Mouse (Mus musculus): Measurements from ENCODE around the gene Cyb561d1. TPM values are rescaled to one million over a fixed set of nuclear protein-coding genes. Genes with fewer than 3 reads are reported as not detected.
A peak's percentile ranks its signal among the peaks of the same experiment; 100 is the strongest.

Cyb561d1 gene
- total and polyA plus RNA-seq, 3 experiments: 4.9 to 5.7 (median 5.4) TPM

GRCm38 (mm10) chr3:108227521-108227920 is 26.5 kb upstream of the Cyb561d1 start:
- no peaks in the 10 kb centered on the region for H3K36me3 ChIP-seq (ENCODE audit: control insufficient read depth, insufficient read depth, low read length)
- no peak overlapping the region for H3K9ac ChIP-seq (ENCODE audit: low read depth, low read length)
- peaks cover 10% of the 10 kb centered on the region for H3K27me3 ChIP-seq (ENCODE audit: control insufficient read depth, insufficient read depth, low read length)
- no peak overlapping the region for H3K27ac ChIP-seq
- H3K79me2 ChIP-seq (replicated peaks; ENCODE audit: control insufficient read depth, insufficient read depth, low read length): no peaks in the 10 kb centered on the region
- no peak overlapping the region for H3K4me3 ChIP-seq
- 92% methylated on average over 2 of the region's 2 CpGs for WGBS
- H3K4me1 ChIP-seq (ENCODE audit: control insufficient read depth, insufficient read depth, low read length): no peaks in the 10 kb centered on the region; the same call in 1 of the 2 replicates
- no peak for DNase-seq
- intact Hi-C loops (cut with DNase I): no loop called here
- TF ChIP-seq EP300 (IDR thresholded peaks at IDR 0.05; ENCODE audit: insufficient read depth, low read depth, low read length) (no peak), CTCF (IDR thresholded peaks at IDR 0.05) (no peak), POLR2A (IDR thresholded peaks at IDR 0.05; ENCODE audit: insufficient read depth, low read depth, low read length) (no peak)

GRCm38 (mm10) chr3:108226558-108227350 is 25.7 kb upstream of the Cyb561d1 start, which contains the start of gene Sypl2:
TSS of gene Sypl2 (minus strand) at chr3:108226648.
- intact Hi-C loops (cut with DNase I): no loop called here
- DNase-seq: peak; percentile 54 to 63
- Histone ChIP-seq H3K4me1 (ENCODE audit: control insufficient read depth, insufficient read depth, low read length) (no peaks in the 10 kb centered on the region), H3K4me3 (peak within 1 kb of the TSS; percentile 42), H3K79me2 (replicated peaks; ENCODE audit: control insufficient read depth, insufficient read depth, low read length) (no peaks in the 10 kb centered on the region), H3K9ac (ENCODE audit: low read depth, low read length) (peak within 1 kb of the TSS; percentile 48), H3K36me3 (ENCODE audit: control insufficient read depth, insufficient read depth, low read length) (no peaks in the 10 kb centered on the region), H3K27me3 (ENCODE audit: control insufficient read depth, insufficient read depth, low read length) (peaks cover 10% of the 10 kb centered on the region), H3K27ac (no peak within 1 kb of the TSS)
- TF ChIP-seq CTCF (IDR thresholded peaks at IDR 0.05) (no peak), POLR2A (IDR thresholded peaks at IDR 0.05; ENCODE audit: insufficient read depth, low read depth, low read length) (no peak), EP300 (IDR thresholded peaks at IDR 0.05; ENCODE audit: insufficient read depth, low read depth, low read length) (no peak)
- 11% methylated on average over 43 of the region's 44 CpGs for WGBS

- Histone ChIP-seq H3K4me3 (peak overlapping the region; percentile 42), H3K9ac (ENCODE audit: low read depth, low read length) (peak overlapping the region; percentile 48; the same call in 1 of the 2 replicates), H3K36me3 (ENCODE audit: control insufficient read depth, insufficient read depth, low read length) (no peaks in the 10 kb centered on the region), H3K27ac (no peak overlapping the region), H3K79me2 (replicated peaks; ENCODE audit: control insufficient read depth, insufficient read depth, low read length) (no peaks in the 10 kb centered on the region), H3K4me1 (ENCODE audit: control insufficient read depth, insufficient read depth, low read length) (no peaks in the 10 kb centered on the region), H3K27me3 (ENCODE audit: control insufficient read depth, insufficient read depth, low read length) (peaks cover 10% of the 10 kb centered on the region)
- intact Hi-C loops (cut with DNase I): no loop called here
- 7% methylated on average over 67 of the region's 67 CpGs for WGBS
- TF ChIP-seq POLR2A (IDR thresholded peaks at IDR 0.05; ENCODE audit: insufficient read depth, low read depth, low read length): no peak
- DNase-seq: no peak
Observed at GRCm38 (mm10) chr3:108225711-108226557, 24.9 kb upstream of the Cyb561d1 start.

GRCm38 (mm10) chr3:108220661-108221060 is 19.6 kb upstream of the Cyb561d1 start:
- Histone ChIP-seq H3K4me1 (ENCODE audit: control insufficient read depth, insufficient read depth, low read length) (no peaks in the 10 kb centered on the region), H3K36me3 (ENCODE audit: control insufficient read depth, insufficient read depth, low read length) (no peaks in the 10 kb centered on the region), H3K27me3 (ENCODE audit: control insufficient read depth, insufficient read depth, low read length) (no peaks in the 10 kb centered on the region), H3K9ac (ENCODE audit: low read depth, low read length) (no peak overlapping the region), H3K79me2 (replicated peaks; ENCODE audit: control insufficient read depth, insufficient read depth, low read length) (no peaks in the 10 kb centered on the region), H3K4me3 (no peak overlapping the region), H3K27ac (no peak overlapping the region)
- no peak for DNase-seq
- intact Hi-C loops (cut with DNase I): no loop called here
- TF ChIP-seq POLR2A (IDR thresholded peaks at IDR 0.05; ENCODE audit: insufficient read depth, low read depth, low read length) (no peak), EP300 (IDR thresholded peaks at IDR 0.05; ENCODE audit: insufficient read depth, low read depth, low read length) (no peak), CTCF (IDR thresholded peaks at IDR 0.05) (no peak)
- WGBS: 41% methylated on average over 3 of the region's 3 CpGs

GRCm38 (mm10) chr3:108214734-108215133 is 13.7 kb upstream of the Cyb561d1 start:
- DNase-seq: no peak
- Histone ChIP-seq H3K9ac (ENCODE audit: low read depth, low read length) (no peak overlapping the region), H3K4me1 (ENCODE audit: control insufficient read depth, insufficient read depth, low read length) (peaks cover 2% of the 10 kb centered on the region), H3K27ac (no peak overlapping the region), H3K79me2 (replicated peaks; ENCODE audit: control insufficient read depth, insufficient read depth, low read length) (no peaks in the 10 kb centered on the region), H3K36me3 (ENCODE audit: control insufficient read depth, insufficient read depth, low read length) (no peaks in the 10 kb centered on the region), H3K4me3 (no peak overlapping the region), H3K27me3 (ENCODE audit: control insufficient read depth, insufficient read depth, low read length) (no peaks in the 10 kb centered on the region)
- WGBS: 13% methylated on average over 5 of the region's 5 CpGs
- intact Hi-C loops (cut with DNase I): loop anchor here (5.0 kb wide), 3 partner anchors 43 to 348 kb away; partner anchors contain the start of genes Psma5 and Tmem167b
- TF ChIP-seq CTCF (IDR thresholded peaks at IDR 0.05): no peak
- TF ChIP-seq EP300 (IDR thresholded peaks at IDR 0.05; ENCODE audit: insufficient read depth, low read depth, low read length): no peak
- TF ChIP-seq POLR2A (IDR thresholded peaks at IDR 0.05; ENCODE audit: insufficient read depth, low read depth, low read length): no peak

Measured in heart, adult 2 months (tissue).